Mouse (Mus musculus): ENCODE results near the gene Gm37240. TPM values are rescaled to one million over a fixed set of nuclear protein-coding genes. Genes with fewer than 3 reads are reported as not detected.

The Gm37240 gene
- polyA plus RNA-seq, 1 experiment from 2014 or later, result 1.1 TPM

DNA sequence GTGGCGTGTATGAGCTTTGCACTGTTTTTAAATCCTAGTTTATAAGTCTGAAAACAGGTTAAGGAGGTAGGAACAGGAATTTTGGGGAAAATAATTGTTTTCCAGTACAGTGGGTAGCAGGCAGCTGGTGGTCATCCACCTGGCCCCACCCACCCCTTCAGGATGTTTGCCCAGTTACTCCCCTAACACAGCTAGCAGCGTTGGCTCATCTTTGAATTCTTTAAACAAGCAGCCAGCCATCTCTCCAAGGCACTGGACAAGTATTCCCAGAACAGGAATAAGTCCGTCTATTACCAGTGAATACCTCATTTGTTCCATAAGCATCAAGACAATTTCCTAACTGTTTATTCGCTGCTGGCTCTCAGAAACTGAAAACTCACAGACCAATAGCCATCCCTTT, 1111.7 kb downstream of the Gm37240 start:
- H3K4me1 ChIP-seq (ENCODE audit: control insufficient read depth, insufficient read depth, low read length), result no peaks in the 10 kb centered on the region
- H3K27ac ChIP-seq (ENCODE audit: low read depth, low read length), result no peak overlapping the region
- H3K4me2 ChIP-seq (ENCODE audit: low read length), result no peak overlapping the region
- no peaks in the 10 kb centered on the region for H3K9me3 ChIP-seq (replicated peaks; ENCODE audit: control insufficient read depth, low read length)
- no peaks in the 10 kb centered on the region for H3K36me3 ChIP-seq (ENCODE audit: control insufficient read depth, insufficient read depth, low read length)
- H3K4me3 ChIP-seq (ENCODE audit: low read depth, low read length), result no peak overlapping the region
- ATAC-seq (no peak), DNase-seq (ENCODE audit: low spot score) (no peak)
- H3K27me3 ChIP-seq (replicated peaks; ENCODE audit: control insufficient read depth, insufficient read depth, low read length), result no peaks in the 10 kb centered on the region
- no peak overlapping the region for H3K9ac ChIP-seq (ENCODE audit: low read length)
- 66% methylated on average over 4 of the region's 4 CpGs for WGBS

DNA sequence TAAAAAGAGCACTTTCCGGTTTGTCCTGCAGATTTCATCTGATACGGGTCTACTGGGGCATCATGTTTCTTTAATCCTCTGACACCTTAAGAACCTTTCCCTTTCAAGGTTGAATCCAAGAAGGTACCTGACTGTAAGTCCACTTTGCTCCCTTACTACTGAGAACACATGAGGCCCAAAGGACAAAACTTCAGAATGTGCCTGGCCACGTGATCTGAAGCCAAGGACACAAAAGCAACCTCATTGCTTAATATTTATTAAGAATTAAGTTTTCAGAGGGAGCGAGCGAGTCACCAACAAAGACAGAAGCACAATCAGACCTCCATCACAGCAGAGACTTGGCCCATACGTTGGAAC, 1112.3 kb downstream of the Gm37240 start:
- Histone ChIP-seq H3K4me1 (ENCODE audit: control insufficient read depth, insufficient read depth, low read length) (no peaks in the 10 kb centered on the region), H3K9me3 (replicated peaks; ENCODE audit: control insufficient read depth, low read length) (no peaks in the 10 kb centered on the region), H3K4me2 (ENCODE audit: low read length) (no peak overlapping the region), H3K27ac (ENCODE audit: low read depth, low read length) (no peak overlapping the region), H3K9ac (ENCODE audit: low read length) (no peak overlapping the region), H3K27me3 (replicated peaks; ENCODE audit: control insufficient read depth, insufficient read depth, low read length) (no peaks in the 10 kb centered on the region), H3K36me3 (ENCODE audit: control insufficient read depth, insufficient read depth, low read length) (no peaks in the 10 kb centered on the region), H3K4me3 (ENCODE audit: low read depth, low read length) (no peak overlapping the region)
- 57% methylated on average over 6 of the region's 6 CpGs for WGBS
- DNase-seq (ENCODE audit: low spot score), result no peak
- no peak for ATAC-seq

- WGBS, result 49% methylated on average over 8 of the region's 8 CpGs
- H3K4me2 ChIP-seq (ENCODE audit: low read length), result no peak overlapping the region
- no peaks in the 10 kb centered on the region for H3K27me3 ChIP-seq (replicated peaks; ENCODE audit: control insufficient read depth, insufficient read depth, low read length)
- H3K4me3 ChIP-seq (ENCODE audit: low read depth, low read length), result no peak overlapping the region
- H3K9ac ChIP-seq (ENCODE audit: low read length), result no peak overlapping the region
- no peaks in the 10 kb centered on the region for H3K36me3 ChIP-seq (ENCODE audit: control insufficient read depth, insufficient read depth, low read length)
- DNase-seq (ENCODE audit: low spot score) (no peak), ATAC-seq (no peak)
- no peaks in the 10 kb centered on the region for H3K4me1 ChIP-seq (ENCODE audit: control insufficient read depth, insufficient read depth, low read length)
- H3K9me3 ChIP-seq (replicated peaks; ENCODE audit: control insufficient read depth, low read length), result no peaks in the 10 kb centered on the region
- H3K27ac ChIP-seq (ENCODE audit: low read depth, low read length), result no peak overlapping the region
Measured at GRCm38 (mm10) chr3:84774246-84775066, 1112.9 kb downstream of the Gm37240 start.

GRCm38 (mm10) chr3:84771980-84772379, 1115.3 kb downstream of the Gm37240 start:
- Histone ChIP-seq H3K27me3 (replicated peaks; ENCODE audit: control insufficient read depth, insufficient read depth, low read length) (no peaks in the 10 kb centered on the region), H3K27ac (ENCODE audit: low read depth, low read length) (no peak overlapping the region), H3K9me3 (replicated peaks; ENCODE audit: control insufficient read depth, low read length) (no peaks in the 10 kb centered on the region), H3K4me1 (ENCODE audit: control insufficient read depth, insufficient read depth, low read length) (no peaks in the 10 kb centered on the region), H3K9ac (ENCODE audit: low read length) (no peak overlapping the region), H3K4me3 (ENCODE audit: low read depth, low read length) (no peak overlapping the region), H3K4me2 (ENCODE audit: low read length) (no peak overlapping the region), H3K36me3 (ENCODE audit: control insufficient read depth, insufficient read depth, low read length) (no peaks in the 10 kb centered on the region)
- DNase-seq (ENCODE audit: low spot score) (no peak), ATAC-seq (no peak)
- 74% methylated on average over 2 of the region's 2 CpGs for WGBS

GRCm38 (mm10) chr3:84770518-84770917, 1116.8 kb downstream of the Gm37240 start:
- WGBS, result 89% methylated on average over 6 of the region's 6 CpGs
- Histone ChIP-seq H3K9me3 (replicated peaks; ENCODE audit: control insufficient read depth, low read length) (no peaks in the 10 kb centered on the region), H3K27ac (ENCODE audit: low read depth, low read length) (no peak overlapping the region), H3K4me2 (ENCODE audit: low read length) (no peak overlapping the region), H3K4me1 (ENCODE audit: control insufficient read depth, insufficient read depth, low read length) (no peaks in the 10 kb centered on the region), H3K4me3 (ENCODE audit: low read depth, low read length) (no peak overlapping the region), H3K27me3 (replicated peaks; ENCODE audit: control insufficient read depth, insufficient read depth, low read length) (no peaks in the 10 kb centered on the region), H3K36me3 (ENCODE audit: control insufficient read depth, insufficient read depth, low read length) (no peaks in the 10 kb centered on the region), H3K9ac (ENCODE audit: low read length) (no peak overlapping the region)
- no peak for DNase-seq (ENCODE audit: low spot score)
- no peak for ATAC-seq

DNA sequence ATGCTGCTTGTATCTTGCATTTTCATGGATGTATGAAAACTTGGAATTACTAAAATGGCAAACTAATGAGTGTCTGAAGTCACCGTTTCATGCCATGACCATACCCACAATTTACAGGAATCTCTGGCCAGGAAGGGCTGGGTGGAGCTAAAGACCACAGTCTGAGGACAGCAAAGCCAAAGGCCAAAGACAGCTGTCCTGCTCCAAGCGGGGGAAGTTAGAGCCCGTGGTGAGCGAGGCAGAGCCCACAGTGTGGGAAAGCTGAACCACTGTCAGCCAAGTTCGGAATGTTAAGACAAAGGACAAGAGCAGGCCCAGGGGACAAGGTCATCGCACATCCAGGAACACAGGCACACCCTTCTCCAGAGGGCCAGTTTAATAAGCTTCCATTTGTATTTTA, 1117.9 kb downstream of the Gm37240 start:
- H3K9me3 ChIP-seq (replicated peaks; ENCODE audit: control insufficient read depth, low read length), result no peaks in the 10 kb centered on the region
- H3K4me2 ChIP-seq (ENCODE audit: low read length), result no peak overlapping the region
- no peaks in the 10 kb centered on the region for H3K36me3 ChIP-seq (ENCODE audit: control insufficient read depth, insufficient read depth, low read length)
- no peaks in the 10 kb centered on the region for H3K4me1 ChIP-seq (ENCODE audit: control insufficient read depth, insufficient read depth, low read length)
- no peaks in the 10 kb centered on the region for H3K27me3 ChIP-seq (replicated peaks; ENCODE audit: control insufficient read depth, insufficient read depth, low read length)
- no peak for ATAC-seq
- no peak overlapping the region for H3K9ac ChIP-seq (ENCODE audit: low read length)
- 86% methylated on average over 6 of the region's 6 CpGs for WGBS
- DNase-seq (ENCODE audit: low spot score), result no peak
- no peak overlapping the region for H3K4me3 ChIP-seq (ENCODE audit: low read depth, low read length)
- H3K27ac ChIP-seq (ENCODE audit: low read depth, low read length), result no peak overlapping the region

DNA sequence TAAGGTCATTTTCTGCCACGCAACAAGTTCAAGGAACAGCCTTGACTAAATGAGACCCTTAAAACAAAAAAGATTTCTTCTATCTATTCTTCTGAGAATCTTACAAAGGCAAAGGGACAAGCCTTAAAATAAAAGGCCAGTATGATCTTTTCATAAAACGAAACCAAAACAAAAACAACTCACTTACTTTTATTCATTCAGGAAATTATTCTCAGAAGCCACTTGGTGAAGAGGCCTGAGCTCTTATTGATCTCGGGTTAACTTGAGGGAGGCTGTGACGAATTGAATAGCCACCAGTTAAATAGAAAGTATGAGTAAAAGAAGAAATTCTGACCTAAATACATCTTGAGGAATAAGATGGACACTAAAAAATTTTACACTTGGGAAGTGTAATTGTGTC, 1118.4 kb downstream of the Gm37240 start:
- Histone ChIP-seq H3K4me3 (ENCODE audit: low read depth, low read length) (no peak overlapping the region), H3K27me3 (replicated peaks; ENCODE audit: control insufficient read depth, insufficient read depth, low read length) (no peaks in the 10 kb centered on the region), H3K27ac (ENCODE audit: low read depth, low read length) (no peak overlapping the region), H3K9me3 (replicated peaks; ENCODE audit: control insufficient read depth, low read length) (no peaks in the 10 kb centered on the region), H3K4me2 (ENCODE audit: low read length) (no peak overlapping the region), H3K36me3 (ENCODE audit: control insufficient read depth, insufficient read depth, low read length) (no peaks in the 10 kb centered on the region), H3K4me1 (ENCODE audit: control insufficient read depth, insufficient read depth, low read length) (no peaks in the 10 kb centered on the region), H3K9ac (ENCODE audit: low read length) (no peak overlapping the region)
- ATAC-seq (no peak), DNase-seq (ENCODE audit: low spot score) (no peak)
- WGBS, result 85% methylated on average over 4 of the region's 4 CpGs

- no peak overlapping the region for H3K4me3 ChIP-seq (ENCODE audit: low read depth, low read length)
Measured at GRCm38 (mm10) chr3:84753816-84754215, 1133.5 kb downstream of the Gm37240 start.

GRCm38 (mm10) chr3:84749222-84749621, 1138.1 kb downstream of the Gm37240 start:
- peaks cover 5% of the 10 kb centered on the region; the same call in 1 of the 2 replicates for H3K4me1 ChIP-seq (ENCODE audit: control insufficient read depth, insufficient read depth, low read length)
- H3K4me3 ChIP-seq (ENCODE audit: low read depth, low read length), result no peak overlapping the region
- ATAC-seq (no peak), DNase-seq (ENCODE audit: low spot score) (no peak)
- H3K9ac ChIP-seq (ENCODE audit: low read length), result no peak overlapping the region
- no peaks in the 10 kb centered on the region for H3K36me3 ChIP-seq (ENCODE audit: control insufficient read depth, insufficient read depth, low read length)
- H3K27me3 ChIP-seq (replicated peaks; ENCODE audit: control insufficient read depth, insufficient read depth, low read length), result no peaks in the 10 kb centered on the region
- no peaks in the 10 kb centered on the region for H3K9me3 ChIP-seq (replicated peaks; ENCODE audit: control insufficient read depth, low read length)
- WGBS, result 69% methylated on average over 5 of the region's 5 CpGs
- H3K4me2 ChIP-seq (ENCODE audit: low read length), result no peak overlapping the region
- H3K27ac ChIP-seq (ENCODE audit: low read depth, low read length), result no peak overlapping the region

More at GRCm38 (mm10) chr3:84753816-84754215, 1133.5 kb downstream of the Gm37240 start:
- Histone ChIP-seq H3K27ac (ENCODE audit: low read depth, low read length) (no peak overlapping the region), H3K27me3 (replicated peaks; ENCODE audit: control insufficient read depth, insufficient read depth, low read length) (no peaks in the 10 kb centered on the region), H3K4me2 (ENCODE audit: low read length) (no peak overlapping the region), H3K9ac (ENCODE audit: low read length) (no peak overlapping the region), H3K36me3 (ENCODE audit: control insufficient read depth, insufficient read depth, low read length) (no peaks in the 10 kb centered on the region), H3K9me3 (replicated peaks; ENCODE audit: control insufficient read depth, low read length) (no peaks in the 10 kb centered on the region), H3K4me1 (ENCODE audit: control insufficient read depth, insufficient read depth, low read length) (no peaks in the 10 kb centered on the region)
- ATAC-seq (no peak), DNase-seq (ENCODE audit: low spot score) (no peak)
- WGBS, result 89% methylated on average over 2 of the region's 2 CpGs
